Mouse (Mus musculus) G1E (cell line): ENCODE results near the gene Gpatch8. TPM values are rescaled to one million over a fixed set of nuclear protein-coding genes. Genes with fewer than 3 reads are reported as not detected.
A peak's percentile ranks its signal among the peaks of the same experiment; 100 is the strongest.

ENCODE experiments used
- ATAC-seq: 2 replicates; pipeline ENCODE4 v1.8.0; 2016; ENCODE audit warnings: mild to moderate bottlenecking; ENCODE audit not compliant: insufficient number of reproducible peaks, poor library complexity, low FRiP score, severe bottlenecking; ENCODE audit errors: extremely low read depth
- DNase-seq: peaks from one replicate; pipeline ENCODE4 v3.0.0; 2012; ENCODE audit warnings: low spot score
- H3K27me3 ChIP-seq: 2 replicates; pipeline ENCODE4 v1.6.1; 2012; ENCODE audit warnings: mild to moderate bottlenecking, low read length, inconsistent platforms; ENCODE audit not compliant: insufficient read depth
- H3K36me3 ChIP-seq: replicated peaks from 2 replicates; pipeline ENCODE3; 2012; ENCODE audit warnings: mild to moderate bottlenecking, inconsistent platforms
- H3K4me1 ChIP-seq: 2 replicates; pipeline ENCODE4 v1.6.1; 2012; ENCODE audit warnings: low read depth, low read length, inconsistent platforms, mixed read lengths; ENCODE audit not compliant: insufficient read depth
- H3K4me3 ChIP-seq: 2 replicates; pipeline ENCODE4 v1.5.1; 2012; ENCODE audit warnings: low read depth, mild to moderate bottlenecking, inconsistent platforms, low read length, moderate library complexity, mixed read lengths
- H3K9me3 ChIP-seq: replicated peaks from 2 replicates; pipeline ENCODE4 v1.6.1; 2012; ENCODE audit warnings: inconsistent platforms
- CTCF ChIP-seq: IDR thresholded peaks from 2 replicates; pipeline ENCODE4 v1.5.1; 2012; ENCODE audit warnings: low read depth, low read length, inconsistent platforms, mixed read lengths
- GATA1 ChIP-seq: IDR thresholded peaks from 2 replicates; pipeline ENCODE4 v1.6.1; 2012; ENCODE audit warnings: borderline replicate concordance, low read length, inconsistent platforms, mixed read lengths
- GATA2 ChIP-seq: IDR thresholded peaks from 2 replicates; pipeline ENCODE4 v1.6.1; 2012; ENCODE audit warnings: low read depth, low read length, inconsistent platforms, borderline replicate concordance
- POLR2AphosphoS5 ChIP-seq: IDR thresholded peaks from 2 replicates; pipeline ENCODE4 v1.6.1; 2012; ENCODE audit warnings: low read depth, low read length, inconsistent platforms; ENCODE audit not compliant: insufficient replicate concordance
- TAL1 ChIP-seq: conservative IDR thresholded peaks from 2 replicates; pipeline ENCODE4 v1.6.1; 2012; ENCODE audit warnings: low read depth, low read length, inconsistent platforms, mixed read lengths
- polyA plus RNA-seq: library from polyadenylated mRNA; stranded (reverse); fragments of >175 nt; gene quantifications from 2 replicates; pipeline ENCODE4 v1.2.3, GENCODE M21; 2012
- total RNA-seq, 2 experiments: library from RNA; stranded (forward) in 1 of 2; stranded (reverse) in 1 of 2; fragments of 200-1000 nt in 1 of 2; fragments of >200 nt in 1 of 2; fragmentation: Nextera tagmentation in 1 of 2; gene quantifications; 2 replicates each; pipeline ENCODE4 v1.2.3; 2014 to 2017

Gpatch8 gene
- total and polyA plus RNA-seq, 3 experiments = 16.1 to 69.2 (median 26.0) TPM

DNA sequence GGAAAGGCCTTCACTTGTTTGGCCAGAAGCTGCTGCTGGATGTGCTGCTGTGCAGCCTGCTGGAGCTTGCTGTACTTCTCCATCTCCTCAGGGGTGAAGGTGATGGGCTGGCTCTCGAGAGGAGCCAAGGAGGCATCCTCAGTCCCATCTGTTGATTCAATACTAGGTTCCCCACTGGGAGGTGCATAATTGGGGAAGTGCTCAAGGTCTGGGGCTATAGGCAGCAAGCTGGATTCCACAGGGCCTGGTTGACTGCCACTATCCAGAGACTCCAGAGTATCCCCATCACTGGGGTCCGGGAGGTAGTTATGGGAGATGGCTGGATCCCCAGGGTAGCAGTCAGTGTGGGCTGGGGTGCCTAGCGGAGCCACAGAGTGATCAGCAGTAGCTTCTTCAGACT, 77.5 kb downstream of the Gpatch8 start:
- DNase-seq = no peak
- no peak for ATAC-seq
- Histone ChIP-seq H3K9me3 (no peaks in the 10 kb centered on the region), H3K4me3 (no peak overlapping the region), H3K4me1 (no peaks in the 10 kb centered on the region), H3K36me3 (peaks cover 83% of the 10 kb centered on the region), H3K27me3 (no peaks in the 10 kb centered on the region)
- TF ChIP-seq GATA1 (no peak), POLR2AphosphoS5 (no peak), GATA2 (no peak), TAL1 (no peak), CTCF (no peak)

DNA sequence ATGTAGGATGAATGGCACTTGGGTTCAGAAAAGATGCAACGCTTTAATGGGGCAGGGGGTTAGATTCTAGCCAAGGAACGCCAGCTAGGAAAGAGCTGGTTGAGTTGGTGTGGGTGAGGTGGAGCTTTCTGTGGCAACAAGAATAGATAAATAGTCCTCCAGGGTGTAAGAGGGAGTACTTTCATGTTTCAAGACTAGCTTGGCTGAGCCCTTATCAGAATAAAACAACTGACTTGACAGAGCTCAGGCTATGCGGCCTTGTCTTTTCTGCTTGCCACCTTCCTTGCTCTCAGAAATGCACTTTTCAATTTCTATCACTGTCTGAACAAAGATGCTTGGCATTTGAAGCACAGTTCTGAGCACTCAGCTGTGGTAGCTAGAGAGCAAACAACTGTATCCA, 81.2 kb downstream of the Gpatch8 start:
- no peaks in the 10 kb centered on the region for H3K27me3 ChIP-seq

DNA sequence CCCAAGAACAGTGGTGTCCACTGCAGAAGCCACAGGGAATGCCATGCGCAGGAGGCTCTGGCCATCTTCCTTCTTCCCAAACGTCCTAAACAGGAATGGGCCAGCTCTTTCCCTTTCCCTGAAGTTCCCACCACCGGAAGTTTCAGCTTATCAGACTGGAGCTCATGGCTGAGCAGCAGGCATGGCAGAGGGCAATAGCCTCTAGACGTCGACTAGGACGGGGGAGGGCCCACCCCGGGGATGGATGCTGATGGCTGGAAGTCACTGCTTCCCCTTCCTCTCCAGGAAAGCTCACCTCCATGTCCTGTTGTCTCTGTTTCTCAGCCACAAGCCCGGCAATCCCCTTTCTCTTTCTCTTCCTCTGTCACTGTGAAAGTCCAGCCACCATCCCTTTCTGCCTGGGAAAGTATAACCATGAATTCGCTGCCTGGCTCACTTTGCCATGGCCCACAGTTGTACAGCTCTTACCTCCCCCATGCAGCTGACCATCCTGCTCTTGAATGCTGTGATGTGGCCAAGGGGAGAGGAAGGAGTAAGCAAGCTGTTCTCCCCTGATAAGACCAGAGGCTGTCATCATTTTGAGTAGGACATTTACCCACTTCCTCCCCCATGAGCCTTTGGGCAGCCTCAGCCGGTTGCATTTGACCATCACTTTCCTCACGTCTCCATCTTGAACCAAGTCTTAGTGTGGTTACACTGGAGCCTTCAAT, 86.4 kb downstream of the Gpatch8 start, which contains the start of gene Itga2b:
Gene Itga2b, minus strand, starts transcription at position 475 of the 710 bp plus-strand sequence.
- peaks cover 45% of the 10 kb centered on the region for H3K4me1 ChIP-seq
- H3K4me3 ChIP-seq = peak within 1 kb of the TSS; percentile 63; the same call in 1 of the 2 replicates
- no peaks in the 10 kb centered on the region for H3K9me3 ChIP-seq
- ATAC-seq (peak; percentile 76), DNase-seq (peak; percentile 68)
- peaks cover 23% of the 10 kb centered on the region for H3K36me3 ChIP-seq
- peaks cover 7% of the 10 kb centered on the region; the same call in 1 of the 2 replicates for H3K27me3 ChIP-seq
- TF ChIP-seq GATA1 (no peak), TAL1 (peak; percentile 89), CTCF (no peak), POLR2AphosphoS5 (no peak)

More for the DNA sequence above, 81.2 kb downstream of the Gpatch8 start:
- ATAC-seq (no peak), DNase-seq (no peak)
- H3K4me1 ChIP-seq = peaks cover 10% of the 10 kb centered on the region
- no peak for TF ChIP-seq GATA1
- TF ChIP-seq POLR2AphosphoS5 = no peak
- TF ChIP-seq TAL1 = no peak
- no peak for TF ChIP-seq CTCF
- no peak for TF ChIP-seq GATA2
- no peak overlapping the region for H3K4me3 ChIP-seq
- no peaks in the 10 kb centered on the region for H3K9me3 ChIP-seq
- H3K36me3 ChIP-seq = peaks cover 54% of the 10 kb centered on the region

DNA sequence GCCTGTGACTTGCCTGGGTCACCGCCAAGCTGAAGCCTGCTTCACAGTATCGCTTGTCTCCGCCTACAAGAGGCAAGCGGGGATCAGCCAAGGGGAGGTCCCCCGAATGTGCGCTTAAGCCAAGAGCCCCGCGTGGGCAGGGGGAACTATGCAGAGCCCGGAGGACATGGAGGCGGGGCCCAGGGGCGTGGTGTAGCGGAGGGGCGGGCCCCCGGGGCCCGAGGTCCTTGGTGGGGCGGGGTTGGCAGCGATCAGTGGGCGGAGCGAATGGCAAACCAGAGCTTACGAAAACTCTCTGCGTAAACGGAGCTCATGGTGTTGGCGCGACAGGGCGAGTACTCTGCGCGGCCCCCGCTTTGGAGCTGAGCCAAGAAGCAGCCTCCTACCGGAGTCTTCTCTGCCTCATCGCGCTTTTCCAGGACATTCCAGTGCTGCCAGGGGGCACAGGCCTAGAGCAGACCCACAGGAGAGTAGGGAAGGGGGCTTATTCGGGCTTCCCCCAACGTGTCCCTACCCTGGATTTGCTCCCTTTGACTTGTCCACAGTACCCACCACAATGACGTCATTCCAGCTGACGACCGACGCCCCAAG, 89.1 kb downstream of the Gpatch8 start:
- Histone ChIP-seq H3K4me3 (peak overlapping the region; percentile 70), H3K36me3 (peaks cover 17% of the 10 kb centered on the region), H3K27me3 (peaks cover 15% of the 10 kb centered on the region), H3K9me3 (no peaks in the 10 kb centered on the region), H3K4me1 (peaks cover 56% of the 10 kb centered on the region)
- no peak for TF ChIP-seq GATA2
- TF ChIP-seq POLR2AphosphoS5 = no peak
- ATAC-seq (peak; percentile 69), DNase-seq (peak; percentile 94)

DNA sequence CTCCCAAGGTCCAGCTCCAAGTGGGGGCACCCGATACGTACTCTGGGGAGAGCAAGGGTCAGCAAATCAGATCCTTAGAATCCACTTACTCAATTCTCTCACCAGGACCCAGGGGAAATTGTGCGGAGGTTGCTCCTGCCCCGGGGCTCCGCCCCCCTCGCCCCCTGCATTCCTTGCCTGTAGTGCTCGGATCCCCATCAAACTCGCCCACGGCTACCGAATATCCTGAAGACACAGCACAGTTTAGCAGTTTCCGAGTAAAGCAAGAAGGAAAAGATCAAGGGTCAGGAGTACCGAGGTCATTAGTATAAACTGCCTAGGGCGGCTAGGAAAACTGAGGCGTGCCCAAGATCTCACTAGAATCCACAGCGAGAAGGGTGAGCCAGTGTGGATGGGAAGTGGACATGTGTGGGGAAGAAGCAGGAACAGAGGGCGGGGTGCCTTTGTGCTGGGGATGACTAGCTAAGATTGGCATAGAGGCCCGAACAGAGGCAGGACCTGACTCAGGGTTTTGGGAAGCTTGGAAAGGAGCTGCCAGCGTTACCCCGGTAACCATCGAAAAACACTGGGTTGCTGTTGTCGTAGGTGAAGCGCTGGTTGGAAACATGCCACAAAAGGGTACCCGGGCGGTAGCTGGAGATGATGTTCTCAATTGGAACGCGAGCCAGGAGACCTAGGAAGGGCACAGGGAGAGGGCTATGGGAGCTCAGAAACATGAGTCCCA, 90.3 kb downstream of the Gpatch8 start:
- H3K9me3 ChIP-seq = no peaks in the 10 kb centered on the region
- ATAC-seq = no peak
- TF ChIP-seq POLR2AphosphoS5 (no peak), GATA2 (no peak), CTCF (no peak)
- H3K27me3 ChIP-seq = peaks cover 18% of the 10 kb centered on the region
- H3K36me3 ChIP-seq = peaks cover 17% of the 10 kb centered on the region
- no peak overlapping the region for H3K4me3 ChIP-seq
- no peak for DNase-seq
- peaks cover 53% of the 10 kb centered on the region for H3K4me1 ChIP-seq

DNA sequence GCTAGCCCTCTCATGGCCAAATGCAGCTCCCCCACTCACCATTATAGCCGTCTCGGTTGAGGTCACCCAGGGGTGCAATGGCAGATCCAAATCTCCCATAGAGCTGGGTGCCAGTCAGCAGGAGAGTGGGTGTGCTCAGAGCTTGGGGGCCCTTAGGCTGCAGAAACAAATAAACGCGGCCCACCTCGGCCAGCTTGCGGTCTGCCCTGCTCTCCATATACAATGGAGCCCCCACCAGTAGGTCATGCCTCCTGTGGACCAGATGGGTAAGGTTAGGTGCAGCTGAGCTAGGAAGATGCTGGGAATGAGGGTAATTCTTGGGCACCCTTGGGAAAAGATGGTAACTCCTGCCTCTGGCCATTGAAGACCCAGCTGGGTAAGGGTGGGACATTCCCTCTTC, 91.3 kb downstream of the Gpatch8 start:
- peaks cover 20% of the 10 kb centered on the region for H3K36me3 ChIP-seq
- ATAC-seq (no peak), DNase-seq (no peak)
- no peak overlapping the region for H3K4me3 ChIP-seq
- H3K9me3 ChIP-seq = no peaks in the 10 kb centered on the region
- peaks cover 26% of the 10 kb centered on the region for H3K27me3 ChIP-seq
- H3K4me1 ChIP-seq = peaks cover 45% of the 10 kb centered on the region
- TF ChIP-seq TAL1 = no peak
- no peak for TF ChIP-seq CTCF
- no peak for TF ChIP-seq GATA2
- no peak for TF ChIP-seq POLR2AphosphoS5
- no peak for TF ChIP-seq GATA1
